Mouse (Mus musculus): ENCODE data around the gene Gng3.
"Not testable (repeated sequence)": the region's sequence is repeated elsewhere in the genome, so short reads cannot be mapped to it uniquely, and the experiment has no call there.

Gng3 gene

GRCm38 (mm10) chr19:8844371-8845129 is 5.6 kb upstream of the Gng3 start:
- no peak for DNase-seq (ENCODE audit: extremely low read depth, low read depth)

- no peak for DNase-seq (ENCODE audit: extremely low read depth, low read depth)
Observed at GRCm38 (mm10) chr19:8842961-8843360, 4.0 kb upstream of the Gng3 start.

- DNase-seq (ENCODE audit: extremely low read depth, low read depth), result no peak
Observed at GRCm38 (mm10) chr19:8841012-8841411, 2.0 kb upstream of the Gng3 start.

GRCm38 (mm10) chr19:8839908-8840791 is 1.2 kb upstream of the Gng3 start:
- no peak for DNase-seq (ENCODE audit: extremely low read depth, low read depth)

GRCm38 (mm10) chr19:8838041-8838730 is 808 bp downstream of the Gng3 start:
- DNase-seq (ENCODE audit: extremely low read depth, low read depth), result no peak

GRCm38 (mm10) chr19:8837251-8837791 is 1.7 kb downstream of the Gng3 start, which contains the start of gene Bscl2:
Bscl2 (plus strand) TSS chr19:8837467.
- DNase-seq (ENCODE audit: extremely low read depth, low read depth), result peak; percentile 55

GRCm38 (mm10) chr19:8836327-8836726 is 2.7 kb downstream of the Gng3 start:
- not testable (repeated sequence) for DNase-seq (ENCODE audit: extremely low read depth, low read depth)

- no peak for DNase-seq (ENCODE audit: extremely low read depth, low read depth)
Observed at GRCm38 (mm10) chr19:8832971-8833370, 6.0 kb downstream of the Gng3 start.

GRCm38 (mm10) chr19:8831262-8831661 is 7.7 kb downstream of the Gng3 start:
- DNase-seq (ENCODE audit: extremely low read depth, low read depth), result no peak

- DNase-seq (ENCODE audit: extremely low read depth, low read depth), result no peak
Observed at GRCm38 (mm10) chr19:8830664-8831063, 8.3 kb downstream of the Gng3 start.

- DNase-seq (ENCODE audit: extremely low read depth, low read depth), result peak; percentile 63
Observed at GRCm38 (mm10) chr19:8829660-8830059, 9.3 kb downstream of the Gng3 start, which contains the start of gene AC129217.1. AC129217.1 (plus strand) TSS chr19:8829773.

GRCm38 (mm10) chr19:8822696-8823095 is 16.3 kb downstream of the Gng3 start:
- no peak for DNase-seq (ENCODE audit: extremely low read depth, low read depth)

GRCm38 (mm10) chr19:8821146-8821545 is 17.8 kb downstream of the Gng3 start:
- no peak for DNase-seq (ENCODE audit: extremely low read depth, low read depth)

- no peak for DNase-seq (ENCODE audit: extremely low read depth, low read depth)
Observed at GRCm38 (mm10) chr19:8820424-8820956, 18.5 kb downstream of the Gng3 start.

- peak; percentile 97 for DNase-seq (ENCODE audit: extremely low read depth, low read depth)
Observed at GRCm38 (mm10) chr19:8819596-8820423, 19.2 kb downstream of the Gng3 start, which contains the start of gene Hnrnpul2. Hnrnpul2 (plus strand) TSS chr19:8820010.

GRCm38 (mm10) chr19:8818801-8819595 is 20.0 kb downstream of the Gng3 start, which contains the start of gene Ttc9c:
Ttc9c (minus strand) TSS chr19:8819333.
- peak; percentile 98 for DNase-seq (ENCODE audit: extremely low read depth, low read depth)

- DNase-seq (ENCODE audit: extremely low read depth, low read depth), result no peak
Observed at GRCm38 (mm10) chr19:8818301-8818798, 20.6 kb downstream of the Gng3 start.

GRCm38 (mm10) chr19:8817001-8817400 is 22.0 kb downstream of the Gng3 start:
- no peak for DNase-seq (ENCODE audit: extremely low read depth, low read depth)

- no peak for DNase-seq (ENCODE audit: extremely low read depth, low read depth)
Observed at GRCm38 (mm10) chr19:8815812-8816211, 23.2 kb downstream of the Gng3 start.

Data from MEL-GATA-1-ER (cell line).